Mouse (Mus musculus) megakaryocyte-erythroid progenitor cell, adult 5 weeks (primary cell): ENCODE data around the gene Lrrc1. TPM values are rescaled to one million over a fixed set of nuclear protein-coding genes. Genes with fewer than 3 reads are reported as not detected.

Source experiments
- polyA plus RNA-seq: library from polyadenylated mRNA; stranded (reverse); fragments of >175 nt; gene quantifications from 2 replicates; pipeline ENCODE4 v1.2.3, GENCODE M21; 2012

Gene Lrrc1
- 37.4 and 60.6 TPM in 2 replicates for polyA plus RNA-seq

DNA sequence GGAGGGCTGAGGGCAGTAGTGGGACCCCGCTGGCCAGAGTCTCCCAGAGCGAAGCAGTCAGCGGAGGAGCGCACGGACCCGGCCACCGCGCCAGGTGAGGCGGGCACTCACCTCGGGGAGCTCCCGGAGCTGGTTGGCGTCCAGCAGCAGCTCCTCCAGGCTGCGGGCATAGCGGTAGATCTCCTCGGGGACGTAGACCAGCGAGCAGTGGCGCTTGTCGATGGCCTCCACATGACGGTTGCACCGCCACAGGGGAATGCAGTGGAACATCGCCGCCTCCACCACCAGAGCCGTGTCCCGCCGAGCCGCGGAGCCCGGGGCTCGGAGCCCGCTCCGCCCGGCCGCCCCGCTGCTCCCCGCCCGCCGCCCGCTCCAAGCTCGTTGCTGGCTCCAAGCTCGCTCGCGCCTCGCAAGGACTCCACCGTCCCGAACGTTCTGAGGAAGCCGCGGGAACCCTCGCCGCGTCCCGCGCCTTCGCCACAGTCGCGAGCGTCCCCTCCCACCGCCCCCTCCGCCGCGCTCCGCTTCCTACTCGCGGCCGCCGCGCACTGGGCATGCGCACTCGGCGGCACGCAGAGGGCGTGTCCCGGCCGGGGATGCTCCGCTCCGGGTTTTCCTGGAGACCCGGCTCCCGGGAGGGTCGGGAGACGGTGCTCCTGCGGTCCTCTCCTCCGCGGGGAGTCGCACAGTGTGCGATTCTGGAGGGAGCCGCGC lies at the start of gene Lrrc1:
Gene Lrrc1, minus strand, starts transcription at position 517 of the 714 bp plus-strand sequence.

Other genes starting within 250 kb of the Lrrc1 start
- not detected in 2 replicates for gene Mlip, start 191.9 kb downstream of the Lrrc1 start, polyA plus RNA-seq
- gene Klhl31, start 91.6 kb upstream of the Lrrc1 start, polyA plus RNA-seq: not detected in 2 replicates
- 16.1 and 18.8 TPM in 2 replicates for gene Gclc, start 209.7 kb upstream of the Lrrc1 start, polyA plus RNA-seq